Mouse (Mus musculus): ENCODE data around the gene Cyp2j13. TPM values are rescaled to one million over a fixed set of nuclear protein-coding genes. Genes with fewer than 3 reads are reported as not detected.
"Not testable (repeated sequence)": the region's sequence is repeated elsewhere in the genome, so short reads cannot be mapped to it uniquely, and the experiment has no call there.

The Cyp2j13 gene
- not detected in 2 replicates for polyA plus RNA-seq (2016; fragmentation: Nextera tagmentation; extraction: Ambion mirVana)

DNA sequence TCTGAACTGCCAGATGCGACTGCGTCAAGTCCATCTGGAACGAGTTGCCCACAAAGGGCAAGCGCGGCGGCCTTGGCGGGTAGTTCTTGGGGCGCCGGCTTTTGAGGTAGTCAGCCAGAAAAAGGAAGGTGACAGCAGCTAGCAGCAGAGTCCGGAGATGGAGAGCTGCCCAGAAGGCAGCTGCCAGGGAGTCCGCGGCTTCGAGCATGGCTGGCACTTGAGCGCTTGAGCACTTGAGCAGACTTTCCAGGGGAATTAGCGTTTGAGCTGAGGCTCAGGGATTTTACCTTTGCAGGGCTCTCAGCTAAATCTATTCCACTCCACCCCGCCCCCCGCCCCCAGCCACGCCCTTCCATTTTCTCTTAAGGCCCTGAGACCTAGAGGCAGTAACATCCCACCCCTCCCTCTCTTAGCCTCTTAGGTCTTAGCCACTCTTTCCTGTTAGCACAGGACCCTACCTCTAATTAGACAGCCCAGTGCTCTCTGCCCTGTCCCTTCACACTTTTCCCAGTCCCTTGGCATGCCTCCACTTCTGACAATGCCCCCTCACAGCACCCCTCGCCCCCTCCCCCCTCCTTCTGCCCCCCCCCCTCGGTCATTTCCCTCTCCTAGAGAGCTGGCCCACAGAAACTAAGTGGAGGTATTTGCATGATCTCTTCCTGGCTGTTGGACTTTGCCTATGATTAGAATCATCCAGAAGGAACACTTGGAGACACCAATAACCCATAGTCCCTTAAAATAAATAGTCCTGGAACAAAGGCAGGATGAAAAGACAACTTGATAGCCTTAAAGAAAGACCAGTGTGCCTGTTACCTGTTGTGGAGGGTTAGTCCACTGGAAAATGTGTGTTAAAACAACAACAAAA is at the start of gene Cyp2j13:
Gene Cyp2j13, minus strand, starts transcription at position 286 of the 865 bp plus-strand sequence.
- H3K9ac ChIP-seq, result no peak within 1 kb of the TSS
- 13% methylated on average over 18 of the region's 20 CpGs for WGBS
- no peak within 1 kb of the TSS for H3K4me3 ChIP-seq

DNA sequence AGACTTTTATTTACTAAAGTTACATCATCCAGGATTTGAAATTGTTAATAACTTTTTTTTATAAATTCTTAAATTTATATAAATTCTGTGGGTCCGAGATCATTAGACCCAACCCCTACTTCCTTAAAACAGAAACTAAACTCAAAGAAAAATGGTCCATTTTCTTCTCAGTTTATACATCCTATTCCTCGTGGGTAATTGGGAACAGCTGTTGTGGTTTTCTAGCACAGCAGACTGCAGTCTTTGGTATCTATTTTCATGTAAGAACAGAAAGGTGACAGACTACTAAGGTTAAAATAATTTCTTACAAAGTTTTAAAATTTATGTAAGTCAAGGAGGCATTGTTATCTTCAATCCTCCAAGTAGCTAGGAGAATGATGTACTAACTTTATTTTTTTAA is 19.5 kb upstream of the Cyp2j13 start:
- Histone ChIP-seq H3K9ac (no peak overlapping the region), H3K36me3 (no peaks in the 10 kb centered on the region), H3K9me3 (no peaks in the 10 kb centered on the region), H3K4me1 (no peaks in the 10 kb centered on the region), H3K4me2 (replicated peaks) (no peak overlapping the region), H3K27ac (no peak overlapping the region), H3K27me3 (replicated peaks) (no peaks in the 10 kb centered on the region), H3K4me3 (no peak overlapping the region)
- no peak for ATAC-seq (ENCODE audit: low FRiP score, low read depth)
- 71% methylated on average over 2 of the region's 2 CpGs for WGBS

More for the DNA sequence above, at the start of gene Cyp2j13:
- H3K4me1 ChIP-seq, result no peaks in the 10 kb centered on the region; the same call in 1 of the 2 replicates
- peak within 1 kb of the TSS; percentile 50 for H3K4me2 ChIP-seq (replicated peaks)
- H3K27me3 ChIP-seq (replicated peaks), result no peaks in the 10 kb centered on the region
- H3K9me3 ChIP-seq, result no peaks in the 10 kb centered on the region
- H3K27ac ChIP-seq, result no peak within 1 kb of the TSS
- no peaks in the 10 kb centered on the region for H3K36me3 ChIP-seq
- ATAC-seq (ENCODE audit: low FRiP score, low read depth), result peak; percentile 74; the same call in 1 of the 2 replicates

GRCm38 (mm10) chr4:96091869-96092268 is 14.5 kb upstream of the Cyp2j13 start:
- no peaks in the 10 kb centered on the region for H3K4me1 ChIP-seq
- no peak overlapping the region for H3K4me2 ChIP-seq (replicated peaks)
- H3K9ac ChIP-seq, result no peak overlapping the region
- no peaks in the 10 kb centered on the region for H3K27me3 ChIP-seq (replicated peaks)
- ATAC-seq (ENCODE audit: low FRiP score, low read depth), result no peak
- H3K36me3 ChIP-seq, result no peaks in the 10 kb centered on the region
- H3K4me3 ChIP-seq, result no peak overlapping the region
- no peaks in the 10 kb centered on the region for H3K9me3 ChIP-seq
- no peak overlapping the region for H3K27ac ChIP-seq

- H3K4me2 ChIP-seq (replicated peaks); ATAC-seq (ENCODE audit: low FRiP score, low read depth); H3K9me3 ChIP-seq; H3K27me3 ChIP-seq (replicated peaks); H3K9ac ChIP-seq; H3K27ac ChIP-seq; H3K4me3 ChIP-seq; H3K36me3 ChIP-seq; H3K4me1 ChIP-seq: not testable (repeated sequence)
- WGBS, result 57% methylated on average over 6 of the region's 6 CpGs
These were observed 12.2 kb upstream of the Cyp2j13 start for GRCm38 (mm10) chr4:96089356-96090048.

GRCm38 (mm10) chr4:96078308-96078707 is 962 bp upstream of the Cyp2j13 start:
- H3K36me3 ChIP-seq, result no peaks in the 10 kb centered on the region
- H3K4me2 ChIP-seq (replicated peaks), result no peak overlapping the region
- no peak overlapping the region for H3K4me3 ChIP-seq
- no peak overlapping the region for H3K9ac ChIP-seq
- no peaks in the 10 kb centered on the region for H3K27me3 ChIP-seq (replicated peaks)
- H3K9me3 ChIP-seq, result no peaks in the 10 kb centered on the region
- ATAC-seq (ENCODE audit: low FRiP score, low read depth), result no peak
- H3K27ac ChIP-seq, result no peak overlapping the region
- H3K4me1 ChIP-seq, result no peaks in the 10 kb centered on the region; the same call in 1 of the 2 replicates

- WGBS, result 88% methylated on average over 2 of the region's 2 CpGs
- Histone ChIP-seq H3K36me3 (no peaks in the 10 kb centered on the region), H3K4me3 (no peak overlapping the region), H3K27ac (no peak overlapping the region), H3K4me2 (replicated peaks) (no peak overlapping the region), H3K9me3 (no peaks in the 10 kb centered on the region), H3K9ac (no peak overlapping the region), H3K4me1 (no peaks in the 10 kb centered on the region), H3K27me3 (replicated peaks) (no peaks in the 10 kb centered on the region)
- ATAC-seq (ENCODE audit: low FRiP score, low read depth), result no peak
These were observed 15.3 kb downstream of the Cyp2j13 start for GRCm38 (mm10) chr4:96062045-96062444.

GRCm38 (mm10) chr4:96060106-96060505 is 17.2 kb downstream of the Cyp2j13 start:
- Histone ChIP-seq H3K4me2 (replicated peaks) (no peak overlapping the region), H3K4me3 (no peak overlapping the region), H3K9ac (no peak overlapping the region), H3K27ac (no peak overlapping the region), H3K9me3 (no peaks in the 10 kb centered on the region), H3K4me1 (no peaks in the 10 kb centered on the region), H3K36me3 (no peaks in the 10 kb centered on the region), H3K27me3 (replicated peaks) (no peaks in the 10 kb centered on the region)
- ATAC-seq (ENCODE audit: low FRiP score, low read depth), result no peak
- WGBS, result 89% methylated on average over 2 of the region's 2 CpGs

DNA sequence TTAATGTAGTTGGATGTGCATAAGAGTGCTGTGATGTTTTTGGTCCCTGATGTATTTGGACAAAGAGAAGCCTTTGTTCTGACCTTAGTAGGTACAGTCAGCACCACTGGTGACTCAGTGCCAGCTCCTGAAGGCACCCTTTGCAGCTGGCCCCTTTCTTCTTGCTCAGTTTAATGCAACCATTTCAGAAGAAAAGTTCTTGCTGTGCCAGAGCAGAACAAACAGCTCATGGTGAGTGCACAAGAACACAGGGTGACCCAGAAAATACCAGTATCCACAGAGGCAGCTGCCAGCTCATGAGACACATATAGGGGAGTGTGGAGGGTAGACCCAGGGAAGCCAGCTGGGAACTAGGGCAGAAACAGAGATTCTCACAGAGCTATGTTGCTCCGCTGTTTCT is 48.9 kb downstream of the Cyp2j13 start:
- WGBS, result 90% methylated on average over 1 of the region's 1 CpGs
- Histone ChIP-seq H3K27me3 (replicated peaks) (no peaks in the 10 kb centered on the region), H3K9me3 (no peaks in the 10 kb centered on the region), H3K27ac (no peak overlapping the region), H3K36me3 (no peaks in the 10 kb centered on the region), H3K9ac (no peak overlapping the region), H3K4me1 (no peaks in the 10 kb centered on the region), H3K4me3 (no peak overlapping the region), H3K4me2 (replicated peaks) (no peak overlapping the region)
- ATAC-seq (ENCODE audit: low FRiP score, low read depth), result no peak

GRCm38 (mm10) chr4:96022803-96023202 is 54.5 kb downstream of the Cyp2j13 start:
- Histone ChIP-seq H3K9me3 (no peaks in the 10 kb centered on the region), H3K4me3 (no peak overlapping the region), H3K9ac (no peak overlapping the region), H3K27ac (no peak overlapping the region), H3K4me1 (no peaks in the 10 kb centered on the region), H3K4me2 (replicated peaks) (no peak overlapping the region), H3K27me3 (replicated peaks) (no peaks in the 10 kb centered on the region), H3K36me3 (peaks cover 1% of the 10 kb centered on the region; the same call in 1 of the 2 replicates)
- ATAC-seq (ENCODE audit: low FRiP score, low read depth), result no peak

GRCm38 (mm10) chr4:96016875-96017274 is 60.5 kb downstream of the Cyp2j13 start:
- WGBS, result 98% methylated on average over 1 of the region's 1 CpGs
- Histone ChIP-seq H3K27ac (no peak overlapping the region), H3K9me3 (no peaks in the 10 kb centered on the region), H3K9ac (no peak overlapping the region), H3K27me3 (replicated peaks) (no peaks in the 10 kb centered on the region), H3K4me2 (replicated peaks) (no peak overlapping the region), H3K36me3 (peaks cover 10% of the 10 kb centered on the region; the same call in 1 of the 2 replicates), H3K4me3 (no peak overlapping the region), H3K4me1 (no peaks in the 10 kb centered on the region)
- ATAC-seq (ENCODE audit: low FRiP score, low read depth), result no peak

DNA sequence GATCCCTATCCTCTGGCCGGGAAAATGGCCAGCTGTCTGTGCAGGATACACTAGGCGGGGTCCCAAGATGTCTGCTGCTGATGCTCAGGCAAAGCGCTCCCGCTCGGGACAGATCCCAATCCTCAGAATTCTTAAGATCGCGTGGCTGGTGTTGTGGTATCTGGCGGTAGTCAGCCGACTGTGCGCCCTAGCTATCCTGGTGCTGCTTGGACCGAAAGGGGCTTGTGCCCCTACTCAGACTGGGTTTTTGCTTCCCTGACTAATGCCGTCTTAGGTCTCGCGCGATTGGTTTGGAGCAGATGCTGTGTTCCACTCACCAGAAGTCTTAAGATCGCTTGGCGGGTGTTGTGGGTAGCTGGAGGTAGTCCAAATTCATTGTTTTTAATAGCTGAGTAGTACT is 95.1 kb downstream of the Cyp2j13 start:
- not testable (repeated sequence) for H3K27me3 ChIP-seq (replicated peaks); H3K36me3 ChIP-seq; H3K4me2 ChIP-seq (replicated peaks); H3K4me1 ChIP-seq; H3K4me3 ChIP-seq; ATAC-seq (ENCODE audit: low FRiP score, low read depth); H3K9ac ChIP-seq; H3K27ac ChIP-seq; H3K9me3 ChIP-seq
- 96% methylated on average over 17 of the region's 17 CpGs for WGBS

All from neural tube, embryonic 12.5 days (tissue).